Mouse (Mus musculus): ENCODE data around the gene Dpm2. TPM values are rescaled to one million over a fixed set of nuclear protein-coding genes. Genes with fewer than 3 reads are reported as not detected.

The Dpm2 gene
- polyA plus RNA-seq, 1 experiment = 73.7 TPM

DNA sequence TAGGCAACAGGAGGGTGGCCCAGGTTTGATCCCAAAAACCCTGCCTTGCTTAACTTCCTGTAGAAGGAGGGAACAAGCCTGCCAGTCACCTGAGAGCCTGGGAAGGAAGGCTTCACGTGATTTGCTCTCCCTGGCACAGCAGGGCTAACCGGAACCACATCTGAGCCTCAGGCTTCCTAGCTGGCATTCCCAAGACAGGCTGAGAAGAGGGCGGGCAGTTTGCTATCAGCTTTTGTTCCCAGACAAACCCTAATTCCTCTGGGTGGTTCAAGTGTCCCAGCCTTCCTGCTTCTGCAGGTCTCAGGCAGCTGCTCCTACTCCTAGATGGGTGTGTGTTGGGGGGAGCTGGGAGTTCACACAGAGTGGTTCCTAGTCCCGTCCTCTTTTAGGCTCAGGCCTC, 15.2 kb upstream of the Dpm2 start:
- no peaks in the 10 kb centered on the region for H3K79me2 ChIP-seq (ENCODE audit: control insufficient read depth, insufficient read depth)
- no peaks in the 10 kb centered on the region for H3K36me3 ChIP-seq (ENCODE audit: control insufficient read depth, insufficient read depth)
- no peaks in the 10 kb centered on the region for H3K27me3 ChIP-seq (ENCODE audit: control insufficient read depth, insufficient read depth, insufficient read length)
- no peak overlapping the region for H3K4me3 ChIP-seq (ENCODE audit: insufficient read depth, poor library complexity, severe bottlenecking)
- no peak overlapping the region for H3ac ChIP-seq (ENCODE audit: control insufficient read depth, insufficient read length, low read depth)
- no peaks in the 10 kb centered on the region for H3K79me3 ChIP-seq (ENCODE audit: low read depth)
- no peak for TF ChIP-seq MAX (IDR thresholded peaks at IDR 0.05)
- TF ChIP-seq MYOG (IDR thresholded peaks at IDR 0.05; ENCODE audit: control insufficient read depth, extremely low read depth, insufficient read length) = no peak
- no peak for TF ChIP-seq USF1 (IDR thresholded peaks at IDR 0.05; ENCODE audit: low read depth)
- TF ChIP-seq CTCF (IDR thresholded peaks at IDR 0.05; ENCODE audit: control insufficient read depth, insufficient read depth, insufficient read length) = no peak
- TF ChIP-seq CEBPB (IDR thresholded peaks at IDR 0.05; ENCODE audit: low read depth) = no peak
- TF ChIP-seq FOSL1 (IDR thresholded peaks at IDR 0.05; ENCODE audit: insufficient read depth, low read length, poor library complexity, severe bottlenecking) = no peak
- TF ChIP-seq MYOD1 (IDR thresholded peaks at IDR 0.05; ENCODE audit: control insufficient read depth, insufficient read length, low read depth) = no peak

DNA sequence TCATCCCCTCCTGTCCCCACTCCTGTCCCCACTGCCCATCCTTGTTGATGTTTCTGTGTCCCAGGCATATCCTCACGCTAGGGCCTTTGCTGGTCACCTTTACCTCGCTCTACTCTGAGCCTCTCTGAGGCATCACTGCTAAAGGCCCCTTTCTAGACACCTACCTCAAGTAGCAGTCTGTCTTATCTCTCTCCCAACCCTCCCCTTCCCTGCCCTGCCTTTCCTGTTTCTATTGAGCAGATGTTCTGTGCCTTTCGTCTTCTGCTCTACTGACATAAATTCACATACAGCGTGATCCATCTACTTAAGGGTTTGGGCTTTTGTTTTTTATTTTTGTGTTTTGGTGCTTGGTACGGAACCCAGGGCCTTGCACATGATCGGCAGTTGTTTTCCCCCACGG, 14.6 kb upstream of the Dpm2 start:
- Histone ChIP-seq H3ac (ENCODE audit: control insufficient read depth, insufficient read length, low read depth) (no peak overlapping the region), H3K79me2 (ENCODE audit: control insufficient read depth, insufficient read depth) (no peaks in the 10 kb centered on the region), H3K79me3 (ENCODE audit: low read depth) (no peaks in the 10 kb centered on the region), H3K36me3 (ENCODE audit: control insufficient read depth, insufficient read depth) (no peaks in the 10 kb centered on the region), H3K27me3 (ENCODE audit: control insufficient read depth, insufficient read depth, insufficient read length) (no peaks in the 10 kb centered on the region), H3K4me3 (ENCODE audit: insufficient read depth, poor library complexity, severe bottlenecking) (no peak overlapping the region)
- TF ChIP-seq FOSL1 (IDR thresholded peaks at IDR 0.05; ENCODE audit: insufficient read depth, low read length, poor library complexity, severe bottlenecking) = no peak
- TF ChIP-seq MYOG (IDR thresholded peaks at IDR 0.05; ENCODE audit: control insufficient read depth, extremely low read depth, insufficient read length) = no peak
- no peak for TF ChIP-seq MYOD1 (IDR thresholded peaks at IDR 0.05; ENCODE audit: control insufficient read depth, insufficient read length, low read depth)
- no peak for TF ChIP-seq MAX (IDR thresholded peaks at IDR 0.05)
- no peak for TF ChIP-seq CEBPB (IDR thresholded peaks at IDR 0.05; ENCODE audit: low read depth)
- TF ChIP-seq USF1 (IDR thresholded peaks at IDR 0.05; ENCODE audit: low read depth) = no peak
- TF ChIP-seq CTCF (IDR thresholded peaks at IDR 0.05; ENCODE audit: control insufficient read depth, insufficient read depth, insufficient read length) = no peak

GRCm38 (mm10) chr2:32559570-32559969, 11.1 kb upstream of the Dpm2 start:
- Histone ChIP-seq H3K79me2 (ENCODE audit: control insufficient read depth, insufficient read depth) (no peaks in the 10 kb centered on the region), H3K4me3 (ENCODE audit: insufficient read depth, poor library complexity, severe bottlenecking) (no peak overlapping the region), H3K36me3 (ENCODE audit: control insufficient read depth, insufficient read depth) (no peaks in the 10 kb centered on the region), H3ac (ENCODE audit: control insufficient read depth, insufficient read length, low read depth) (no peak overlapping the region), H3K79me3 (ENCODE audit: low read depth) (no peaks in the 10 kb centered on the region), H3K27me3 (ENCODE audit: control insufficient read depth, insufficient read depth, insufficient read length) (no peaks in the 10 kb centered on the region)
- TF ChIP-seq CTCF (IDR thresholded peaks at IDR 0.05; ENCODE audit: control insufficient read depth, insufficient read depth, insufficient read length) = no peak
- no peak for TF ChIP-seq FOSL1 (IDR thresholded peaks at IDR 0.05; ENCODE audit: insufficient read depth, low read length, poor library complexity, severe bottlenecking)
- no peak for TF ChIP-seq USF1 (IDR thresholded peaks at IDR 0.05; ENCODE audit: low read depth)
- no peak for TF ChIP-seq MYOD1 (IDR thresholded peaks at IDR 0.05; ENCODE audit: control insufficient read depth, insufficient read length, low read depth)
- TF ChIP-seq MAX (IDR thresholded peaks at IDR 0.05) = no peak
- no peak for TF ChIP-seq CEBPB (IDR thresholded peaks at IDR 0.05; ENCODE audit: low read depth)
- no peak for TF ChIP-seq MYOG (IDR thresholded peaks at IDR 0.05; ENCODE audit: control insufficient read depth, extremely low read depth, insufficient read length)

DNA sequence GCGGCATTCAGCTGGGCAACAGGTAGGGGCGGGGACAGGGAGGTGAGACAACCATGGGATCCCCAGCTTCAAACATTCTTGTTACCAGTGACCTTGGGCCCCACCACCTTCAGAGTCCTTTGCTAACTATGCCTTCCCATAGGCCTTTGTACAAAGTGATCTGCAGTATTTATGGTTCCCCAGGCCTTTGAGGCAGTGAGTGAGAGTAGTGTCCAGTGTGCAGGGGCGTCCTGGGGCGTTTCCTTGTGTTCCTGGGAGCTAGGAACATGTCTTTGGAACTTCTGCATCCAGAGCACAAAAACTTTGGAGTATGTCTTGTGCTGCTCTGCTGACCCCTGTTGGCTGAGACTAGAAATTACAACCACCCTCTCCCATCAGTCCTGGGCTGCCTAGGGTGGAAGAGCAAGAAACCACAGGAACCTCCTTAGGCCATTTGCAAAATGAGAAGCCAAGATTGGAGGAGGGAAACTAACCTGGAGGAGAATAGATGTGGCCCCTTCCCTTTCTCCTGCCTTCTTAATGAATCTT, 4.1 kb upstream of the Dpm2 start:
- no peak overlapping the region for H3ac ChIP-seq (ENCODE audit: control insufficient read depth, insufficient read length, low read depth)
- TF ChIP-seq USF1 (IDR thresholded peaks at IDR 0.05; ENCODE audit: low read depth) (no peak), CTCF (IDR thresholded peaks at IDR 0.05; ENCODE audit: control insufficient read depth, insufficient read depth, insufficient read length) (peak; percentile 30)
- H3K36me3 ChIP-seq (ENCODE audit: control insufficient read depth, insufficient read depth) = no peaks in the 10 kb centered on the region
- H3K27me3 ChIP-seq (ENCODE audit: control insufficient read depth, insufficient read depth, insufficient read length) = no peaks in the 10 kb centered on the region
- peaks cover 9% of the 10 kb centered on the region for H3K79me2 ChIP-seq (ENCODE audit: control insufficient read depth, insufficient read depth)
- H3K79me3 ChIP-seq (ENCODE audit: low read depth) = peaks cover 8% of the 10 kb centered on the region
- no peak overlapping the region for H3K4me3 ChIP-seq (ENCODE audit: insufficient read depth, poor library complexity, severe bottlenecking)

- Histone ChIP-seq H3ac (ENCODE audit: control insufficient read depth, insufficient read length, low read depth) (no peak overlapping the region), H3K79me2 (ENCODE audit: control insufficient read depth, insufficient read depth) (peaks cover 23% of the 10 kb centered on the region), H3K79me3 (ENCODE audit: low read depth) (peaks cover 18% of the 10 kb centered on the region), H3K36me3 (ENCODE audit: control insufficient read depth, insufficient read depth) (peaks cover 8% of the 10 kb centered on the region), H3K27me3 (ENCODE audit: control insufficient read depth, insufficient read depth, insufficient read length) (no peaks in the 10 kb centered on the region), H3K4me3 (ENCODE audit: insufficient read depth, poor library complexity, severe bottlenecking) (no peak overlapping the region)
- TF ChIP-seq MYOG (IDR thresholded peaks at IDR 0.05; ENCODE audit: control insufficient read depth, extremely low read depth, insufficient read length) (no peak), CTCF (IDR thresholded peaks at IDR 0.05; ENCODE audit: control insufficient read depth, insufficient read depth, insufficient read length) (no peak), CEBPB (IDR thresholded peaks at IDR 0.05; ENCODE audit: low read depth) (no peak)
Measured at GRCm38 (mm10) chr2:32568149-32568548, 2.5 kb upstream of the Dpm2 start.

DNA sequence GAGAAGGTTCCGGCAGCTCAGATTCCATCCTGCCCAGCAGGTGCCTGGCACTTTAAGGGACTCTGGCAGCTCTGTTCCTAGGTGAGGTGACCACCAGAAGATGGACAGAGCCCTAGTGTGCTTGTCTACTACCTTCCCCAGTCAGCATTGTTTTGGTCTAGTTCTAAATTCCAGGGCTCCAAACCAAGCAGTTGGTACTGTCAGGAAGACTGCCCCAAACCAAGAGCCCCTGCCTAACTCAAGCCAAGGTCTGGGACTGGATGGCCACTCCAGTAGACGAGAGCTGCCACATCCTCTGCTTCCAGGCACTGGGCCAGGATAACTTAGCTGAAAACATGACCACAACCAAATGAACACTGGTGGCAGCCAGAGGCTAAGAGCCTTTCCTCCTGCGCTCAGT, 1.7 kb upstream of the Dpm2 start:
- Histone ChIP-seq H3K4me3 (ENCODE audit: insufficient read depth, poor library complexity, severe bottlenecking) (no peak overlapping the region), H3ac (ENCODE audit: control insufficient read depth, insufficient read length, low read depth) (no peak overlapping the region), H3K36me3 (ENCODE audit: control insufficient read depth, insufficient read depth) (peaks cover 14% of the 10 kb centered on the region), H3K79me3 (ENCODE audit: low read depth) (peaks cover 18% of the 10 kb centered on the region), H3K79me2 (ENCODE audit: control insufficient read depth, insufficient read depth) (peaks cover 23% of the 10 kb centered on the region), H3K27me3 (ENCODE audit: control insufficient read depth, insufficient read depth, insufficient read length) (no peaks in the 10 kb centered on the region)
- no peak for TF ChIP-seq USF1 (IDR thresholded peaks at IDR 0.05; ENCODE audit: low read depth)
- no peak for TF ChIP-seq MYOD1 (IDR thresholded peaks at IDR 0.05; ENCODE audit: control insufficient read depth, insufficient read length, low read depth)
- no peak for TF ChIP-seq MAX (IDR thresholded peaks at IDR 0.05)
- TF ChIP-seq CTCF (IDR thresholded peaks at IDR 0.05; ENCODE audit: control insufficient read depth, insufficient read depth, insufficient read length) = no peak
- no peak for TF ChIP-seq CEBPB (IDR thresholded peaks at IDR 0.05; ENCODE audit: low read depth)
- TF ChIP-seq MYOG (IDR thresholded peaks at IDR 0.05; ENCODE audit: control insufficient read depth, extremely low read depth, insufficient read length) = no peak
- no peak for TF ChIP-seq FOSL1 (IDR thresholded peaks at IDR 0.05; ENCODE audit: insufficient read depth, low read length, poor library complexity, severe bottlenecking)

Data from C2C12 (cell line).